In the genomic region with DNA sequence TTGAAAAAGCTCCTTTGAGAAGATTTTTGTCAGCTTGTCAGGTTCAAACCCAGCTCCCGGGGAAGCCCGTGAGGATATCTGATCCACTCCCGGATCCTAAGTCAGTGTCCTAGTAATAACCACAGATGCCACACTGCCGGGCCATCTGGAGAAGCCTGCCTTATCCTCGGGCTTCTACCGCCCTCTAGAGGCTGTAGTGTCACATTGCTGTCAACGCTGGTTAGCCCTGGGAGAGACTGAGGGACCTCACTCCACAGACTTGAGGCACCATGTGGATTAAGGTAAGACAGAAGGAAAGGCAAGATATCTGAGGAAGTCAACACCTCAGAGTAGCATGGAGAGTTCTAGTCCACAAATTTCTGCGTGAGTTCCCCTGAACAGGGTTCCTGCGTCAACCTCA, we compare ENCODE assay signal across 9 mouse cellular contexts.
A peak's percentile ranks its signal among the peaks of the same experiment; 100 is the strongest.
DNase-seq lines count a peak whose midpoint lies in the region; ATAC-seq and TF ChIP-seq lines count a peak whose summit lies in the region.
"Had no signal": no experiment of that assay in that cellular context is flagged by ENCODE, and none has a peak within 500 bp of the region (broad histone marks: within the 10 kb centered on the region; RNA-seq: fewer than 3 reads in every experiment).

No protein-coding gene starts in this region.

- TF ChIP-seq EP300 in ES-Bruce4 (IDR thresholded peaks at IDR 0.05; ENCODE audit: insufficient read depth, low read depth, low read length): no peak
- TF ChIP-seq EP300 in liver, postnatal 0 days (IDR thresholded peaks at IDR 0.05; ENCODE audit: low read depth): no peak

- TF ChIP-seq CTCF in ES-Bruce4 (IDR thresholded peaks at IDR 0.05; ENCODE audit: low read depth, low read length): peak; percentile 89
- peak; percentile 91 for TF ChIP-seq CTCF in liver, postnatal 0 days (IDR thresholded peaks at IDR 0.05; ENCODE audit: low read depth)

- no peak for TF ChIP-seq POLR2A in ES-Bruce4 (IDR thresholded peaks at IDR 0.05; ENCODE audit: insufficient read depth, low read length)

- H3K9me3 ChIP-seq in ES-Bruce4 (replicated peaks; ENCODE audit: control insufficient read depth, insufficient read depth, low read length, poor library complexity, severe bottlenecking): no peaks in the 10 kb centered on the region
- H3K9me3 ChIP-seq in forebrain, embryonic 14.5 days (replicated peaks; ENCODE audit: control insufficient read depth, low read length): no peaks in the 10 kb centered on the region
- H3K9me3 ChIP-seq in liver, postnatal 0 days (ENCODE audit: low read length): no peaks in the 10 kb centered on the region
- H3K9me3 ChIP-seq: liver, embryonic 15.5 days had no signal

- peak; percentile 56 for DNase-seq in c-Kit-positive CD71-positive TER-119-negative erythroid progenitor cells, embryonic 14.5 days (ENCODE audit: low read depth)
- peak; percentile 93 for DNase-seq in forebrain, embryonic 14.5 days (ENCODE audit: low spot score)
- peak; percentile 81 to 87 for DNase-seq in heart, postnatal 10 days
- peak; percentile 79 to 85 for DNase-seq in kidney, postnatal 36 days
- DNase-seq in liver, postnatal 0 days: peak; percentile 75
- DNase-seq in thymus, adult 18-20 months: peak; percentile 45 to 53

- H3K4me1 ChIP-seq in ES-Bruce4 (ENCODE audit: control insufficient read depth, insufficient read depth, low read length): no peaks in the 10 kb centered on the region
- no peaks in the 10 kb centered on the region for H3K4me1 ChIP-seq in forebrain, embryonic 14.5 days (ENCODE audit: control insufficient read depth, insufficient read depth, low read length)
- no peaks in the 10 kb centered on the region for H3K4me1 ChIP-seq in liver, postnatal 0 days (ENCODE audit: insufficient read depth)
- H3K4me1 ChIP-seq: liver, embryonic 15.5 days had no signal

- ATAC-seq in forebrain, embryonic 14.5 days: peak; percentile 88
- ATAC-seq in liver, postnatal 0 days: peak; percentile 60
- ATAC-seq in neutrophil, adult 5-6 weeks (ENCODE audit: extremely low read depth, insufficient number of reproducible peaks, low FRiP score, poor library complexity, severe bottlenecking): peak; percentile 78

- H3K4me2 ChIP-seq in forebrain, embryonic 14.5 days (ENCODE audit: low read length): no peak overlapping the region
- H3K4me2 ChIP-seq in liver, postnatal 0 days (ENCODE audit: low read depth, low read length): no peak overlapping the region
- H3K4me2 ChIP-seq: liver, embryonic 15.5 days had no signal

- H3K27me3 ChIP-seq in ES-Bruce4 (ENCODE audit: control insufficient read depth, insufficient read depth, low read length, poor library complexity, severe bottlenecking): no peaks in the 10 kb centered on the region
- no peaks in the 10 kb centered on the region for H3K27me3 ChIP-seq in forebrain, embryonic 14.5 days (replicated peaks; ENCODE audit: control insufficient read depth, insufficient read depth, low read length)
- H3K27me3 ChIP-seq in liver, postnatal 0 days (ENCODE audit: insufficient read depth, low read length): no peaks in the 10 kb centered on the region
- H3K27me3 ChIP-seq: liver, embryonic 15.5 days had no signal

- H3K4me3 ChIP-seq in ES-Bruce4 (ENCODE audit: low read depth, low read length): no peak overlapping the region
- H3K4me3 ChIP-seq in forebrain, embryonic 14.5 days (ENCODE audit: low read depth, low read length): no peak overlapping the region
- H3K4me3 ChIP-seq in liver, postnatal 0 days (ENCODE audit: low read depth, low read length): no peak overlapping the region
- H3K4me3 ChIP-seq: liver, embryonic 15.5 days had no signal

- 8% methylated on average over 9 of the region's 9 CpGs for WGBS in forebrain, embryonic 14.5 days
- 12% methylated on average over 9 of the region's 9 CpGs for WGBS in liver, postnatal 0 days (ENCODE audit: insufficient replicate concordance)

- intact Hi-C loops in heart, postnatal 10 days (cut with DNase I): loop anchor here (1.0 to 10.0 kb wide), 6 partner anchors 78 to 1027 kb away; a partner anchor contains a TSS

- no peak overlapping the region for H3K27ac ChIP-seq in ES-Bruce4 (ENCODE audit: insufficient read depth, low read length)
- no peak overlapping the region for H3K27ac ChIP-seq in forebrain, embryonic 14.5 days (ENCODE audit: low read depth, low read length)
- H3K27ac ChIP-seq in liver, postnatal 0 days (ENCODE audit: low read depth): no peak overlapping the region
- H3K27ac ChIP-seq: liver, embryonic 15.5 days had no signal

- H3K9ac ChIP-seq in ES-Bruce4 (ENCODE audit: low read depth, poor library complexity, severe bottlenecking): no peak overlapping the region
- no peak overlapping the region for H3K9ac ChIP-seq in forebrain, embryonic 14.5 days (ENCODE audit: low read length)
- no peak overlapping the region for H3K9ac ChIP-seq in liver, postnatal 0 days (replicated peaks)
- H3K9ac ChIP-seq: liver, embryonic 15.5 days had no signal

- H3K36me3 ChIP-seq in ES-Bruce4 (ENCODE audit: control insufficient read depth, insufficient read depth, low read length, poor library complexity, severe bottlenecking): no peaks in the 10 kb centered on the region
- no peaks in the 10 kb centered on the region for H3K36me3 ChIP-seq in forebrain, embryonic 14.5 days (ENCODE audit: control insufficient read depth, insufficient read depth, low read length)
- H3K36me3 ChIP-seq in liver, postnatal 0 days (replicated peaks; ENCODE audit: insufficient read depth, low read length): no peaks in the 10 kb centered on the region
- H3K36me3 ChIP-seq: liver, embryonic 15.5 days had no signal
